Mouse (Mus musculus): ENCODE measurements around the gene Pigg. TPM values are rescaled to one million over a fixed set of nuclear protein-coding genes. Genes with fewer than 3 reads are reported as not detected.

Pigg gene
- polyA plus RNA-seq, 1 experiment from 2014 or later = 2.9 TPM

DNA sequence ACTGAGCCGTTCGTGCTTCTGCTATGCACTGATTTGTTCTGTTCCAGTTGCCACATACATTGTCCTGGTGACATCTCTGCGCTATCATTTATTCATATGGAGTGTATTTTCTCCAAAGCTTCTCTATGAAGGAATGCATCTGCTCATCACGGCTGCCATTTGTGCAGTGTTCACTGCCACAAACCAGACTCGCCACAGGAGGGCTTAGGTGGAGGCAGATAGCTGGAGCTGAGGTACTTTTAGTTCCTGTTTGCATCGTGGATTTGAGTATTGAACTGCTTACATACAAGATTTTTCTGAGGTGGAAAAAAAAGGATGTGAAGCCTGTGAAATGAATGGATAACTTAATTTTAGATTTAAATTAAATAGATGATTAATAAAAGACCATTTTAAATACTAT is 35.4 kb downstream of the Pigg start:
- Histone ChIP-seq H3K27me3 (ENCODE audit: control insufficient read depth, insufficient read depth, low read length) (no peaks in the 10 kb centered on the region), H3K4me2 (ENCODE audit: low read depth, low read length) (no peak overlapping the region), H3K36me3 (ENCODE audit: control insufficient read depth, insufficient read depth, low read length) (peaks cover 3% of the 10 kb centered on the region; the same call in 1 of the 2 replicates), H3K27ac (ENCODE audit: low read depth, low read length) (no peak overlapping the region), H3K9me3 (ENCODE audit: control insufficient read depth, low read length) (no peaks in the 10 kb centered on the region), H3K4me1 (ENCODE audit: control insufficient read depth, insufficient read depth, low read length) (no peaks in the 10 kb centered on the region), H3K4me3 (ENCODE audit: low read depth, low read length) (no peak overlapping the region), H3K9ac (replicated peaks; ENCODE audit: low read depth, low read length) (no peak overlapping the region)
- 91% methylated on average over 6 of the region's 6 CpGs for WGBS
- ATAC-seq (ENCODE audit: low read depth) = no peak

DNA sequence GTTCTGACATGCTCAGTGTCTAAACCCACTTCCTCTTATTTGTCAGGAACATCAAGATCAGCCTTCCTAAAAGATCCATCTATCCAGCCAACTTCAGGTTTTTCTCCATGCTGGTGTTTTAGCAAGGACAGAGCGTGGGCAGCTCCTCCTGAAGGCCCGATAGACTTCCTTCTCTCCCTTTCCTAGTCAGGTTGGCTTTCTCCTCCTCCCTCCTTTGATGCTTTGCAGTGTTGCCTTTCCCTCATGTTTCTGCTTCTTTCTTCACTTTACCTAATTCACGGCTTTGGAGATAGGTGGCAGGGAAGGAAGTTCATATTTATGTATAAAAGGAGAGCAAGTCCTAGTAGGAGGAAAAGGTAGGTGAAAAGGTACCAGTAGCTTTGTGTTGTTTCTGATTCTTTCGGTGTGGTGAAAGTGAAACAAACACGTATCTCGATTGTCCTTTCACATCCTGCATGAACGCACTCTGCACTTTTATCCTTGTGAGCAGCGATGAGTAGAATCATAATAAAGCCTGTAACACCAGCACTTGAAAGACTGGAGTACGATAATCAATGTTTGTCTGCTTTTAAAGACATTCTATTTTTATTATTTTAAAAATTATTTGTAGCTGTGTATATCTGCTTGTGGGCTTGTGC is 37.2 kb downstream of the Pigg start:
- H3K27me3 ChIP-seq (ENCODE audit: control insufficient read depth, insufficient read depth, low read length) = no peaks in the 10 kb centered on the region
- H3K4me3 ChIP-seq (ENCODE audit: low read depth, low read length) = no peak overlapping the region
- no peak overlapping the region for H3K4me2 ChIP-seq (ENCODE audit: low read depth, low read length)
- H3K9me3 ChIP-seq (ENCODE audit: control insufficient read depth, low read length) = no peaks in the 10 kb centered on the region
- WGBS = 96% methylated on average over 9 of the region's 9 CpGs
- no peaks in the 10 kb centered on the region for H3K4me1 ChIP-seq (ENCODE audit: control insufficient read depth, insufficient read depth, low read length)
- H3K36me3 ChIP-seq (ENCODE audit: control insufficient read depth, insufficient read depth, low read length) = 0 out of 2 replicates have a peak, but pooled peaks cover 2% of the 10 kb centered on the region
- no peak overlapping the region for H3K27ac ChIP-seq (ENCODE audit: low read depth, low read length)
- no peak overlapping the region for H3K9ac ChIP-seq (replicated peaks; ENCODE audit: low read depth, low read length)
- ATAC-seq (ENCODE audit: low read depth) = no peak

DNA sequence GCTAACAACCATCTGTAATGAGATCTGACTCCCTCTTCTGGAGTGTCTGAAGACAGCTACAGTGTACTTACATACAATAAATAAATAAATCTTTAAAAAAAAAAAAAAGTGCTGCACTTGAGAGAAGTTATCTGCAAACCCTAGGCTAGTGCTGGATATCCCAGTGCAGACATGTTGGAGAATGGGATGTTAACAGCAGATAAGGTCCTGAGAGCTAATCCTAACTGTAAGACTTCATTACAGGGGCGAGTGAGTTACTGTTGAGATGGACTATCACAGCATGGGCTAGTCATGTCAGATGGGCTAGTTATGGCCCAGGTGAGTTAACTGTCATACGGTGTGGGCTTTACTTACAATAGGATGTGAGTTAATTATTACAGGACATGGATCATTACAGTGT is 41.6 kb downstream of the Pigg start:
- 88% methylated on average over 2 of the region's 2 CpGs for WGBS
- Histone ChIP-seq H3K27ac (ENCODE audit: low read depth, low read length) (no peak overlapping the region), H3K27me3 (ENCODE audit: control insufficient read depth, insufficient read depth, low read length) (no peaks in the 10 kb centered on the region), H3K9me3 (ENCODE audit: control insufficient read depth, low read length) (no peaks in the 10 kb centered on the region), H3K4me2 (ENCODE audit: low read depth, low read length) (no peak overlapping the region), H3K36me3 (ENCODE audit: control insufficient read depth, insufficient read depth, low read length) (no peaks in the 10 kb centered on the region), H3K4me3 (ENCODE audit: low read depth, low read length) (no peak overlapping the region), H3K9ac (replicated peaks; ENCODE audit: low read depth, low read length) (no peak overlapping the region), H3K4me1 (ENCODE audit: control insufficient read depth, insufficient read depth, low read length) (no peaks in the 10 kb centered on the region)
- no peak for ATAC-seq (ENCODE audit: low read depth)

DNA sequence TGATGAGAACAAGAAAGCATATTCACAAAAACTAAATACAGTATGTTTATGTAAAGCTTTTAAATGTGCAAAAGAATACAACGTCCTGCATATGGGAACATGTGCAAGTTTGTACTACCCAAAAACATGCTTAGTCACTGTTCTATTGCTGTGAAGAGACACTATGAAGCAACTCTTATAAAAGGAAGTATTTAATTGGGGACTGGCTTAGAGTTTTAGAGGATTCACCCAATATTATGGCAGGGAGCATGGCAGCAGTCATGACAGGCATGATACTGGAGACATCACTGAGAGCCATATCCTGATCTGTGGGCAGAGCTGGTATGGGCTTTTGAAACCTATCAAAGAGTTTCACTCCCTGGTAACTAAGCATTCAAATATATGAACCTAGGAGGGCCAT is 45.5 kb downstream of the Pigg start:
- H3K9me3 ChIP-seq (ENCODE audit: control insufficient read depth, low read length) = no peaks in the 10 kb centered on the region
- H3K27ac ChIP-seq (ENCODE audit: low read depth, low read length) = no peak overlapping the region
- no peak overlapping the region for H3K9ac ChIP-seq (replicated peaks; ENCODE audit: low read depth, low read length)
- no peak for ATAC-seq (ENCODE audit: low read depth)
- 93% methylated on average over 1 of the region's 1 CpGs for WGBS
- H3K36me3 ChIP-seq (ENCODE audit: control insufficient read depth, insufficient read depth, low read length) = no peaks in the 10 kb centered on the region
- H3K4me1 ChIP-seq (ENCODE audit: control insufficient read depth, insufficient read depth, low read length) = no peaks in the 10 kb centered on the region
- no peak overlapping the region for H3K4me2 ChIP-seq (ENCODE audit: low read depth, low read length)
- H3K27me3 ChIP-seq (ENCODE audit: control insufficient read depth, insufficient read depth, low read length) = no peaks in the 10 kb centered on the region
- H3K4me3 ChIP-seq (ENCODE audit: low read depth, low read length) = no peak overlapping the region

DNA sequence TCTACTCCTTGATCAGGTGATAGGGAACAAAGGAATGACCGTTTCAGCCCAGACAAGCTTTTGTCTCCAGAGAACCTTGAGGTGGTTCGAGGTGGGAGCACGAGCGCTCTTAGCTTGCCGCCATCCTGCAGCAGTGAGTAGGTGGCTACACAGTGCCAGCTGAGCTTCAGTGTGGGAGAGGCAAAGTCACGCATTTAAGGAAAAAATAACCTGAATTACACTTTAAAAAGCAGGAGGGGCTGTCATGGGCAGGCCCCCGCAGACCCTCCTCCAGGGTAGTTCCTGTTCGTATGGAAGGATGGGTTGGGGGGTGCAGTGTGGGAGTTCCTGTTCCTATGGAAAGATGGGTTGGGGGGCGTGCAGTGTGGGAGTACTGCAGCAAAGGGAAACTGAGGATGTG is 47.1 kb downstream of the Pigg start:
- no peak overlapping the region for H3K4me2 ChIP-seq (ENCODE audit: low read depth, low read length)
- peaks cover 6% of the 10 kb centered on the region for H3K27me3 ChIP-seq (ENCODE audit: control insufficient read depth, insufficient read depth, low read length)
- H3K4me1 ChIP-seq (ENCODE audit: control insufficient read depth, insufficient read depth, low read length) = no peaks in the 10 kb centered on the region
- H3K4me3 ChIP-seq (ENCODE audit: low read depth, low read length) = no peak overlapping the region
- no peaks in the 10 kb centered on the region for H3K36me3 ChIP-seq (ENCODE audit: control insufficient read depth, insufficient read depth, low read length)
- no peaks in the 10 kb centered on the region for H3K9me3 ChIP-seq (ENCODE audit: control insufficient read depth, low read length)
- WGBS = 84% methylated on average over 9 of the region's 9 CpGs
- H3K27ac ChIP-seq (ENCODE audit: low read depth, low read length) = no peak overlapping the region
- no peak for ATAC-seq (ENCODE audit: low read depth)
- no peak overlapping the region for H3K9ac ChIP-seq (replicated peaks; ENCODE audit: low read depth, low read length)

DNA sequence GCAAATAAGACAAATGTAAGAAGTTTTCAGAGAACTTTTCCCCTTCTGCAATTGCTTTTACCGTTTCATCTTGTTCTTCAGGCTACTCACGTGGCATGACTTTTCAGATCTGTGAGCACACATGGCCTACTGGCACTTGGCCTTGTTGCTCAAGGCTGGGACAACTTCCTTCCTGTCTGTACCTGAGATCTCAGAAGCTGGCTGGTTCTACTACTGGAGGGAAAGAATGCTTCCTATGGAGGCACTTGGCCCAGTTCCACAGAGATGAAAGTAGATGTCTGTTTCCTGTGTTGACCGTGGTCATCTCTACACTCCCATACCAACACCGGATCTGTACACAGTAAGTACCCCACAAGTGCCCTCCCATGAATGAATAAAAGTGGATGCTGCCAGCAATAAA is 47.8 kb downstream of the Pigg start:
- no peak overlapping the region for H3K9ac ChIP-seq (replicated peaks; ENCODE audit: low read depth, low read length)
- WGBS = 85% methylated on average over 4 of the region's 4 CpGs
- no peak for ATAC-seq (ENCODE audit: low read depth)

DNA sequence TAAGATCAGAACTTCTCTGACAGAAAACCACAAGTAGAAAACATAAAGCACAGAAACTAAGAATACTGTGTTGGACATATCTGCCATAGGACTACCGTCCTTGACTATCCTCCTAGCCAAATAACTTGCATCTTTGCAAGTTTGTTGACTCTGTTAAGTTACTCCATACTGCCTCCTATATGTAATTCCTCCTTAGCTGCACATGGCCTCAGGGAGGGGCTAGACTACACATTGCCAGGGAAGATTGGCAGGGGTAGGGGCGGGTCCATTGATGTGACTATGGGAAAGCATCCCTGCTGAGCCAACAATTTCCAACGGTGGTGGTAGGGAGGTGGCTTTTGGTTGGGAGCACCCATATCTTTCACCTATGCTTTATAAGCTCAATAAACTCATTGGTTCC is 49.9 kb downstream of the Pigg start:
- 28% methylated on average over 3 of the region's 3 CpGs for WGBS

More for the DNA sequence above, 47.8 kb downstream of the Pigg start:
- no peak overlapping the region for H3K4me3 ChIP-seq (ENCODE audit: low read depth, low read length)
- H3K4me1 ChIP-seq (ENCODE audit: control insufficient read depth, insufficient read depth, low read length) = no peaks in the 10 kb centered on the region
- no peak overlapping the region for H3K4me2 ChIP-seq (ENCODE audit: low read depth, low read length)
- H3K27me3 ChIP-seq (ENCODE audit: control insufficient read depth, insufficient read depth, low read length) = peaks cover 14% of the 10 kb centered on the region
- H3K27ac ChIP-seq (ENCODE audit: low read depth, low read length) = no peak overlapping the region
- H3K36me3 ChIP-seq (ENCODE audit: control insufficient read depth, insufficient read depth, low read length) = no peaks in the 10 kb centered on the region
- H3K9me3 ChIP-seq (ENCODE audit: control insufficient read depth, low read length) = no peaks in the 10 kb centered on the region

DNA sequence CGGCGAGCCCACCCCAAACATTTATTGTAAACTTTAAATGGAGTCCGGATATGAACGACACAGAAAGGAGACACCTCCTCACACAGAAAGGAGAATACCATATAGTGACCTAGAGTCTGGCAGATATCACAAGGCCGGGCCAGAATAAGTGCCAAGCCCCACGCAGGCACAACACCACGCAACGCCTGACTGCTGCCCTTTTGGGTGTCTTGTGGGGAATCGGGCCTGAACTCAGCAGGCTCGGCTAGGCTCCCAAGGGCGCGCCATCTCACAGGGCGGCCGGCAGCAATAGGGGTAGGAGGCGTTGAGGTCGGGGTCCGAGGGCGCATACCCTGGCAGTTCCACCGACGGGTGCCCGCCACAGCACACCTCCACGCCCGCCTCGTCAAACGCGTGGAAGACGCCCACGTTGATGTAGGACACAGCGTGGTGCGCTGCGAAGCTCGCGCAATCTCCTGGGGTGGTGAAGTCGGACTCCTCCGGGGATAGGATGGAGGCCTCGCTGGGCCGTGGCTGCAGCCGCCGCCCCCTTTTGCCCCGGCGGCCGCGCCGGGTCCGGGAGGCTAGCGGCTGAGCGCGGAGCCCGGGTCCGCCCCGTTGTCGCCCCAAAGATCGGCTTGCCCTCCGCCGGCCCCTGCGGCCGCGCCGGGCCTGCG is 54.0 kb downstream of the Pigg start:
- WGBS = 3% methylated on average over 52 of the region's 60 CpGs
- ATAC-seq (ENCODE audit: low read depth) = peak; percentile 22; the same call in 1 of the 2 replicates
- H3K4me1 ChIP-seq (ENCODE audit: control insufficient read depth, insufficient read depth, low read length) = peaks cover 15% of the 10 kb centered on the region
- H3K4me2 ChIP-seq (ENCODE audit: low read depth, low read length) = peak overlapping the region; percentile 92
- no peaks in the 10 kb centered on the region for H3K36me3 ChIP-seq (ENCODE audit: control insufficient read depth, insufficient read depth, low read length)
- no peaks in the 10 kb centered on the region for H3K9me3 ChIP-seq (ENCODE audit: control insufficient read depth, low read length)
- peak overlapping the region; percentile 71 for H3K9ac ChIP-seq (replicated peaks; ENCODE audit: low read depth, low read length)
- no peak overlapping the region for H3K27ac ChIP-seq (ENCODE audit: low read depth, low read length)
- peaks cover 66% of the 10 kb centered on the region for H3K27me3 ChIP-seq (ENCODE audit: control insufficient read depth, insufficient read depth, low read length)
- H3K4me3 ChIP-seq (ENCODE audit: low read depth, low read length) = peak overlapping the region; percentile 59

More for the DNA sequence above, 49.9 kb downstream of the Pigg start:
- no peaks in the 10 kb centered on the region for H3K9me3 ChIP-seq (ENCODE audit: control insufficient read depth, low read length)
- no peak overlapping the region for H3K4me3 ChIP-seq (ENCODE audit: low read depth, low read length)
- no peak overlapping the region for H3K9ac ChIP-seq (replicated peaks; ENCODE audit: low read depth, low read length)
- no peak overlapping the region for H3K4me2 ChIP-seq (ENCODE audit: low read depth, low read length)
- peaks cover 5% of the 10 kb centered on the region for H3K4me1 ChIP-seq (ENCODE audit: control insufficient read depth, insufficient read depth, low read length)
- ATAC-seq (ENCODE audit: low read depth) = no peak
- H3K27ac ChIP-seq (ENCODE audit: low read depth, low read length) = no peak overlapping the region
- peaks cover 33% of the 10 kb centered on the region for H3K27me3 ChIP-seq (ENCODE audit: control insufficient read depth, insufficient read depth, low read length)
- H3K36me3 ChIP-seq (ENCODE audit: control insufficient read depth, insufficient read depth, low read length) = no peaks in the 10 kb centered on the region

DNA sequence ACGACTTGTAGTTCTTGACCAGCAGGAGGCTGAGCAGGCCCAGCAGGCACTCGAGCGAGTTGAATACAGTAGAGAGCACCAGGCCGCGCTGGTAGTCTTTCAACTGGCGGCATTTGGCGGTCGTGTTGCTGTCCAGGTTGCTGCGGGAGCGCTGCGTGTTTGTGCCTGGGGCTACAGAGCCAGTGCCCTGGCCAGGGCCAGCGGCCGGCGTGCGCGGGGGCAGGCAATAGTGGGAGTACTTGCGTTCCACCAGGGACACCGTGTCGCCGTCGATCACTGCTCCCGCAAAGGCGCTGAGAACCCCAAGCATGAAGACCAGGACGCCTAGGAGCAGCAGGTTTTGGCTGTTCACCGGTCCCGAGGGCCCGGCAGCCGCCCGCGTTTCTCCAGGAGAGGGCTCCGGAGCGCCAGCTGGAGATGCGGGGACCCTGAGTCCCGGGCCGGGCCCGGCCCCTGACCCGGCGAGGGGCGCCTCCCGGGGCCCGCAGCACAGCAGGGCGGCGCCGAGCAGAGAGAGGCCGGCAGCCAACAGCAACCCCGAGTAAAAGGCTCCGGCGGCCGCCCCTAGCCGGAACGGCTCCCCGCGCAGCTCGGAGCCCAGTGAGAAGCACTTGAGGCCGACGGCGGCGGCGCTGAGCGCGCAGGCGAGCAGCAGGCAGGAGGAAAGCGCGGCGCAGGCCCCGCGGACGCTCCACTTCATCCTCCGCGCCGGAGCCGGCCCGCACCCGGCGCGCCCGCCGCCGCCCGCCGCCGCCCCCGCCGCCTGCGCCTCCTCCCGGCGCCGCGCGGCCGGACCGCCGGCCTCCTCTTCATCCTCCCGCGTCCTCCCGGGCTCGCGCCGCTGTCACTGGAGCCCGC is 54.8 kb downstream of the Pigg start:
- Histone ChIP-seq H3K27ac (ENCODE audit: low read depth, low read length) (no peak overlapping the region), H3K4me2 (ENCODE audit: low read depth, low read length) (peak overlapping the region; percentile 92)
- WGBS = under 1% methylated on average over 73 of the region's 100 CpGs

More for the DNA sequence above, 54.8 kb downstream of the Pigg start:
- Histone ChIP-seq H3K9ac (replicated peaks; ENCODE audit: low read depth, low read length) (peak overlapping the region; percentile 71), H3K4me1 (ENCODE audit: control insufficient read depth, insufficient read depth, low read length) (peaks cover 15% of the 10 kb centered on the region), H3K9me3 (ENCODE audit: control insufficient read depth, low read length) (no peaks in the 10 kb centered on the region), H3K27me3 (ENCODE audit: control insufficient read depth, insufficient read depth, low read length) (peaks cover 70% of the 10 kb centered on the region), H3K36me3 (ENCODE audit: control insufficient read depth, insufficient read depth, low read length) (no peaks in the 10 kb centered on the region), H3K4me3 (ENCODE audit: low read depth, low read length) (peak overlapping the region; percentile 59)
- ATAC-seq (ENCODE audit: low read depth) = peak; percentile 62

Measured in neural tube, embryonic 14.5 days (tissue).